Mouse (Mus musculus) lung, embryonic 16.5 days (tissue): ENCODE measurements around the gene Gm43552. TPM values are rescaled to one million over a fixed set of nuclear protein-coding genes. Genes with fewer than 3 reads are reported as not detected.
A peak's percentile ranks its signal among the peaks of the same experiment; 100 is the strongest.

Source experiments
- ATAC-seq: fragments of 200-750 bp; cut with Nextera tagmentation; 2 replicates; pipeline ENCODE4 v1.8.0; 2017; ENCODE audit warnings: low read depth, mild to moderate bottlenecking, moderate library complexity
- H3K27ac ChIP-seq: fragments of 300-500 bp; sonication (generic); 2 replicates; pipeline ENCODE4 v1.5.1; 2014; ENCODE audit warnings: mild to moderate bottlenecking, control low read depth, low read length
- H3K27me3 ChIP-seq: fragments of 300-500 bp; sonication (generic); 2 replicates; pipeline ENCODE4 v1.6.1; 2014; ENCODE audit warnings: low read depth, low read length, mixed read lengths; ENCODE audit not compliant: control insufficient read depth, insufficient read depth
- H3K36me3 ChIP-seq: fragments of 300-500 bp; sonication (generic); 2 replicates; pipeline ENCODE4 v1.6.1; 2014; ENCODE audit warnings: low read length; ENCODE audit not compliant: control insufficient read depth, insufficient read depth
- H3K4me1 ChIP-seq: fragments of 300-500 bp; sonication (generic); replicated peaks from 2 replicates; pipeline ENCODE4 v1.6.1; 2014; ENCODE audit warnings: low read length, mixed read lengths; ENCODE audit not compliant: control insufficient read depth, insufficient read depth
- H3K4me2 ChIP-seq: fragments of 300-500 bp; sonication (generic); 2 replicates; pipeline ENCODE4 v1.6.1; 2014; ENCODE audit warnings: low read depth, low read length, control low read depth
- H3K4me3 ChIP-seq: fragments of 300-500 bp; sonication (generic); 2 replicates; pipeline ENCODE4 v1.5.1; 2014; ENCODE audit warnings: mild to moderate bottlenecking, low read length, control low read depth
- H3K9ac ChIP-seq: fragments of 300-500 bp; sonication (generic); 2 replicates; pipeline ENCODE4 v1.6.1; 2014; ENCODE audit warnings: low read length, control low read depth
- H3K9me3 ChIP-seq: fragments of 300-500 bp; sonication (generic); 2 replicates; pipeline ENCODE4 v1.6.1; 2016; ENCODE audit warnings: low read length; ENCODE audit not compliant: control insufficient read depth
- WGBS: fragments of 180-500 bp; shearing (Covaris S2); extraction: QIAGEN DNeasy Blood & Tissue Kit; methylation state at CpG from one replicate; pipeline ENCODE4 v1.1.7; 2014; 5-methylcytosine and 5-hydroxymethylcytosine counted together
- polyA plus RNA-seq: library from polyadenylated mRNA; unstranded; fragments of >200 nt; fragmentation: Nextera tagmentation; extraction: Ambion mirVana; gene quantifications from 2 replicates; pipeline ENCODE4 v1.2.1, GENCODE M21; 2015

Gene Gm43552
- polyA plus RNA-seq, 1 experiment from 2014 or later = not detected

DNA sequence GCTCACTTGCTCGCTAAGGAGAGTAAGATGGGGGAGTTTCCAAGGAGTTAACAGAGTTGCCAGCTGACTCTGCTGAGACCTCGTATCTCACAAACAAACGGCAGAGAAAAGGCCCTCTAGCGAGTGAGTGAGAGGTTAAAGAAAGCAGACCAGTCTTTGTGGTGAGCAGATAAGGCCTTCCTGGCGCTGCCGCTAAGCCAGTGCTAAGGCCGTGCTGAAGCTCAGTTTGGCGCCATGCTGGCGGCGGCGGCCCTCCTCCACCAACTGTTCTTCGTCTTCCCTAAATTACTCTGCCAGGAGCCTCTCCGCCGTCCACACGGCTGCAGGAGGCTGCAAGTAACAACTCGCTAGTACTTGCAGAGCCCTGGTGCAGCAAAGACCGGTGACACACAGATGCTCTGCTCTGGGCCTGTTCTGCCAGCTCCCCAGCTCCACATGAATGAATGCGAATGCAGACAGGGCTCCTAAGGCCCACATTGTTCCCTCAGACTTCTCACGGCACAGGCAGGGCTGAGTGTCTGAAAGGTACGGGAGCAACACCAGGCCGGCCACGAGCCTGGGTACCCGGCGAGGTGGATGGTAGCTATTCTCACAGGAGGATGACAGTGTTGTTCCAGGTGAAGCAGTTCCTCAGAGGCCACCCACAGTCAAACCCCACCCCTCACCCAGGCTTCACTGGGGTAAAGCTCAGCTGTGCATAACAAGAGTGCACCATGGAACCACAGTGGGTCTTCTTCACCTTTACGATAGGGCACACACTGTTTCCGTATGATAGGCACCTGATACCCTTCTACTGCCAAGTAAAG is 76.8 kb downstream of the Gm43552 start:
- ATAC-seq = peak; percentile 90
- Histone ChIP-seq H3K4me2 (no peak overlapping the region), H3K4me3 (no peak overlapping the region), H3K36me3 (peaks cover 19% of the 10 kb centered on the region), H3K4me1 (peaks cover 10% of the 10 kb centered on the region), H3K27me3 (no peaks in the 10 kb centered on the region), H3K9ac (peak overlapping the region; percentile 57), H3K27ac (peak overlapping the region; percentile 84), H3K9me3 (no peaks in the 10 kb centered on the region)
- WGBS = 24% methylated on average over 26 of the region's 26 CpGs

DNA sequence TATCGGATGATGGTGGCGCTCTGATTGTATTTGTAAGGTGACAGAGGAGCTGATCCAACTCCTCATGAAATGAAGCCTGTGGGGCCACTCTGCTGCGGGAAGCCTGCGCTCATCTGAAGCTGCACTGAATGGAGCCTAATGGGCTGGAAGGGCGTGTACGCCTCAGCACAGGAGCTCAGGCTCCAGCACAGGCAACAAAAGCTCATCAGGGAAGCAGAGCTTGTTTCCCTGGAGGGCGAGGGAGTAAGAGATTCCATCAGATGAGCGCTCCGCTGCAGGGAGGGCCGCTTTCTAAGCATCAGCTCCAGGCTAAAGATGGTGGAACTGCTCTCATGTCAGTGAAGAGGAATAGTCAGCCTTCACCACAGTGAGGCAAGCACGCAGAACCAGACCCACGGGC is 84.6 kb downstream of the Gm43552 start:
- Histone ChIP-seq H3K4me3 (no peak overlapping the region), H3K27me3 (no peaks in the 10 kb centered on the region), H3K9ac (no peak overlapping the region), H3K9me3 (no peaks in the 10 kb centered on the region), H3K4me1 (no peaks in the 10 kb centered on the region), H3K36me3 (peaks cover 23% of the 10 kb centered on the region), H3K4me2 (no peak overlapping the region), H3K27ac (no peak overlapping the region)
- no peak for ATAC-seq
- 73% methylated on average over 12 of the region's 12 CpGs for WGBS

DNA sequence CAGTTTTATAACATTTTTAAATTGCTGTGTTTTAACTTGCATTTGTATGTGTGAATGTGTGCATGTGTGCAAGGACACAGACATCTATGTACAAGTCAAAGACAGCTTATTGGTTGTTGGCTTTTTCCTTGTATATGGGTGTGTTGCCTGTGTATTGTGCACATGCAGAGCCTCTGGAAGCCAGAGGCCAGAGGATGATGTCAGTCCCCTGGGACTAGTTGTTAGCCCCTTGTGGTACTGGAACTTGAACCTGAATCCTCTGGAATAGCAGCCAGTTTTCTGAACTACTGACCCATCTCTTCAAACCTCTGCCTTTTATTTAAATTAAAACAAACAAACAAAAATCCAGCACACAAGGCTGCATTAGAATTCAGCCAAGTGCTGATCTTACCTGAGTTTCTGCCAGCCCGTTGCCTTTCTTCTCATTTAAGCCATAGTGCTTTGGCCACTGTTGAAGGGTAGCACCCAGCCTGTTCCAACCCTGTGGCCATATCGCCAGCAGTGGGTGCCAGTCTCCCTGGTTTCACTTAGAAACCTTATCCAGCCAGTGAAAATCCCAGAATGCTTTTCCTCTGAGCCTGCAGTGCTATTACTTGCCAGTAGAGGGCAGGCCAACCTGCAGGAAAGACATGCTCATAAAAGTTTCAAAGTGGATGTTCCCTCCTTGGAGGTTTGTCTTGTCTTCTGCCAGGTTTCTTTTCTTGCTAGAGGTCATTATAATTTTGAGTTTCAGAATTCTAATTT is 91.2 kb downstream of the Gm43552 start:
- H3K36me3 ChIP-seq = peaks cover 19% of the 10 kb centered on the region

DNA sequence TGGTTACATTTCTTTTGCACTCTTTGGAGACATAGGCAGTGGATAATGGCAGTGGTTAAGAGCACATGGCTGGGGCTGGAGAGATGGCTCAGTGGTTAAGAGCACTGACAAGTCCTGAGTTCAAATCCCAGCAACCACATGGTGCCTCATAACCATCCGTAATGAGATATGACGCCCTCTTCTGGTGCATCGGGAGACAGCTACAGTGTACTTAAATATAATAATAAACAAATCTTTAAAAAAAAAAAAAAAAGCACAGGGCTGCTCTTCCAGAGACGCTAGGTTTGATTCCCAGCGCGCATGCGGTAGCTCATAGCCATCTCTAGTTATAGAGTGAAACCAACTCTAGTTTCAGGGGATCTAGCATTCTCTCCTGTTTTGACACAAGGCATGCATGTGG is 98.2 kb downstream of the Gm43552 start:
- Histone ChIP-seq H3K36me3 (peaks cover 19% of the 10 kb centered on the region; the same call in 1 of the 2 replicates), H3K9me3 (no peaks in the 10 kb centered on the region), H3K4me3 (no peak overlapping the region), H3K4me1 (peaks cover 8% of the 10 kb centered on the region), H3K27ac (no peak overlapping the region), H3K27me3 (no peaks in the 10 kb centered on the region), H3K9ac (no peak overlapping the region), H3K4me2 (no peak overlapping the region)
- WGBS = 86% methylated on average over 7 of the region's 7 CpGs
- ATAC-seq = no peak

More for the DNA sequence above, 91.2 kb downstream of the Gm43552 start:
- Histone ChIP-seq H3K9me3 (no peaks in the 10 kb centered on the region), H3K4me3 (no peak overlapping the region), H3K9ac (no peak overlapping the region), H3K4me2 (no peak overlapping the region), H3K27me3 (no peaks in the 10 kb centered on the region), H3K4me1 (no peaks in the 10 kb centered on the region), H3K27ac (no peak overlapping the region)
- WGBS = 29% methylated on average over 2 of the region's 2 CpGs
- ATAC-seq = peak; percentile 82; the same call in 1 of the 2 replicates

DNA sequence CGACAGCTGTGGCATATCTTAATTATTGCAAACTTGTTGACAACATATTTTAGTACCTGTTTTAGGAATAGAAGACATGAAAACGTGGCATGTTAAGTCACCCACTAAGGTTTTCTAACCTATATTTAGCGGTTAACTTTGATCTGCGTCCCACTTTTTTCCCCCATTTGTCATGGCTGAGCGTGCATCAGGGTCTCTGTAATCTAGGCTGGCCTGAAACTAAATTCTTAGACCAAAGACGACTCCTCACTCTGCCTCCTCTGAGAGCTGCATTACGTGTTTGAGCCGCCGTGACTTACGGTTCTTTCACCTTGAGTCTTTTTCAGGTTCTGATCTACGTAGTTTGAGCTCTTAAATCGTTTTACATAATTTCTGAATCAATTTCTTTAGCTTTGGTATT is 100.9 kb downstream of the Gm43552 start:
- Histone ChIP-seq H3K9ac (peak overlapping the region; percentile 88), H3K9me3 (no peaks in the 10 kb centered on the region), H3K36me3 (peaks cover 24% of the 10 kb centered on the region), H3K4me3 (peak overlapping the region; percentile 98), H3K27me3 (no peaks in the 10 kb centered on the region), H3K4me1 (peaks cover 8% of the 10 kb centered on the region), H3K27ac (0 out of 2 replicates have a peak overlapping the region, but pooled peaks have one; percentile 63), H3K4me2 (peak overlapping the region; percentile 78)
- 2% methylated on average over 12 of the region's 12 CpGs for WGBS
- no peak for ATAC-seq

DNA sequence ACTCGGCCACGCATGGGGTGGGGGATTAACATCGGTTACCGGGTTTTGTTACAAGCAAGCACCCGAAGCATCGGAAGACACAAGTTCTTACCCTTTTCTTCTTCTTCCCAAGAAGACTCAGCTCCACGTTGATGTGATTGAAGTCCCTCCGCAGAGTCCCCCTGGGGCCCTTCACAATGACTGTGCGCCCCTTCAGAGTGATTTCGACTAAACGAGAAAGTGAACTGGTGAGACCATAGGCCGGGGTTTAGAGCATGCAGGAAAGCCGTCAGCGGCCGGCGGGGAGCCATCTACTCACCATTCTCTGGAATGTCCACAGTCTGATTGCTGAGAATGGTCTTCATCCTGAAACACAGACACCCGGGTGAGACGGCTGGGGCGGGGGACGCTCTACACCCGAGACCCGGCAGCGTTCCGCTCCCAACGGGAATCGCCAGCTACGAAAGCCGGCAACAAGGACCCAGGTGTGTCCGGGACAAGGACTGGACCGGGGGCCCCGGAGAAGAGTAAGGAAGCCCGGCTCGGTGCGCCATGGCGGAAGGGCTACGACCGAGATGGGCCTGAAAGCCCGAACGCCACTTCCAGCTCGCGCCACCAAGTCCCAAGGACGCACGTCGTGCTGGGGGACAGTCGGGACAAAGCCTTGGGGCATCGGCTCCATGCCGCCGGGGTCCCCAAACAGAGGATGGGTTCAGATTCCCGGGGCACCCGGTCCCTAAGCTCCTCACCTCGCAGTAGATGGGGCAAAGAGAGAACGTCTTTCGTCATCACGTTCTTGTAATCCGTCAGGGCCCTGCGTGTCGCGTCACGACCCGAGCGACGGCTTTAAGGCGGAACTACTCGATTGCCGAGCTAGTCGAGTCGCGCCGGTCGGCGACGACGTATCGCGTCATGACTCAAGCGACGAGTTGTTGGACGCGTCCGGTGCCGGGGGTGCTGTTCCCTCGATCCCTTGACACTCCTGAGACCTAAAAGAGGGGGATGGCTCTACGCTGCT is 101.7 kb downstream of the Gm43552 start, which contains the start of the genes Rpl9 and Lias:
Rpl9 (minus strand) TSS at position 797 of the 997 bp plus-strand sequence.
Lias (plus strand) TSS at position 850 of the 997 bp plus-strand sequence.
- H3K36me3 ChIP-seq = peaks cover 24% of the 10 kb centered on the region
- peak within 1 kb of the TSS; percentile 100 for H3K9ac ChIP-seq
- peak within 1 kb of the TSS; percentile 85 for H3K4me2 ChIP-seq
- no peaks in the 10 kb centered on the region for H3K9me3 ChIP-seq
- H3K4me3 ChIP-seq = peak within 1 kb of the TSS; percentile 98
- H3K27ac ChIP-seq = peak within 1 kb of the TSS; percentile 88
- WGBS = under 1% methylated on average over 83 of the region's 83 CpGs
- peaks cover 8% of the 10 kb centered on the region for H3K4me1 ChIP-seq
- no peaks in the 10 kb centered on the region for H3K27me3 ChIP-seq
- ATAC-seq = peak; percentile 98

DNA sequence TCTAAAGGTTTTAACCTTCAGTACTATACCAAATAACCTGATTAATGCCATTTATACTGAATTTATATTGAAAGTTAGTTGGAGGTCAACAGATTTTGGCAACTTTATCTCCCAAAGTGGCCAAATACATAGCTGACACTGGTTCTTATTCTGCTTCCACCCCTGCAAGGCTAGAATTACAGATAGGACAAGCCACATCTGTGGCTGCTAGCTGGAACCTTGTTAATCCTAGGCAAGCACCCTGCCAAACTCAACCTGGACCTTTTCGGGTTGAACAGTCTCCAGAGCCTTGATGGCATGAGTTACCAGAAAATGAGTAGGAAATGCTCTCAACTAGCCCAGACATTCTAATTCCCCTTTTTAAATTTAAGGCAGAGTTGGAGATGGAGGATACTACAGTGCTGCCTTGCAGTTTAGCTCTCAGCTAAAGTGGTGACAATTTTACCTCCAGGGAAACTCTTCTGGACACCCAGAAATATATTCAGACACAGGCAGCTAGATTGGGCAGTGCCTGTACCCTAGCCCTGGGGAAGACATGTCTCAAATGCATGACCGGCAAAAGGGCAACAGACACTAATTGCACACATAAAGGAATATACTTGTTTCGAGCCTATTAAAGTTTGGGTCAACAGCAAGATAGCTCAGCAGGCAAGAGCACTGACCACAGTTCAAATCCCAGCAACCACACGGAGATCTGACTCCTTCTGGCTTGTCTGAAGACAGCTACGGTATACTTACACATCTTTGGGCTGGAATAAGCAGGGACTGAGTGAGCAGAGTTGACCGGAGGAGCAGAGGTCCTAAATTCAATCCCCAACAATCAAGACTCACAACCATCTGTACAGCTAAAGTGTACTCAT is 105.4 kb downstream of the Gm43552 start:
- H3K27ac ChIP-seq = no peak overlapping the region
- ATAC-seq = no peak
- H3K27me3 ChIP-seq = no peaks in the 10 kb centered on the region
- 81% methylated on average over 6 of the region's 6 CpGs for WGBS
- H3K4me1 ChIP-seq = peaks cover 8% of the 10 kb centered on the region
- no peaks in the 10 kb centered on the region for H3K9me3 ChIP-seq
- H3K36me3 ChIP-seq = peaks cover 17% of the 10 kb centered on the region
- no peak overlapping the region for H3K4me2 ChIP-seq
- no peak overlapping the region for H3K9ac ChIP-seq
- no peak overlapping the region for H3K4me3 ChIP-seq

DNA sequence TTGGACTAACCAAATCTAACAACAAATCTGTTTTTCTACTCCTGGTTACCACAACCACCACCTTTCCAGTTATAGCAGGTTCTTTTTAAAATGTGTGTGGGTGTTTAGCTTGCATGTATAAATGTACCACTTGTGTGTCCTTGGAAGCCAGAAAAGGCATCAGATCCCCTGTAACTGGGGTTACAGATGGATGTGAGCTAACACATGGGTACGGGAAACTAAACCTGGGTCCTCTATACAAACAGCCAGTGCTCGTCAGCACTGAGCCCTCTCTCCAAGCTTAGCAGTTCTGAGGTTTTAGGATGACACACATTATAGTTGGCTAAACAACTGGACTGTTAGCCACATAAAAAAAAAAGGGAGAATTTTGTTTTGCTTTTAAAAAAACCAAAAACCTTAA is 106.9 kb downstream of the Gm43552 start:
- Histone ChIP-seq H3K9ac (no peak overlapping the region), H3K4me1 (peaks cover 8% of the 10 kb centered on the region), H3K36me3 (peaks cover 17% of the 10 kb centered on the region), H3K4me3 (no peak overlapping the region), H3K27ac (no peak overlapping the region), H3K27me3 (no peaks in the 10 kb centered on the region), H3K4me2 (no peak overlapping the region), H3K9me3 (no peaks in the 10 kb centered on the region)
- ATAC-seq = no peak
- 68% methylated on average over 2 of the region's 2 CpGs for WGBS
